7 mouse cellular contexts compared by ENCODE assay signal in genomic region chr12:111537796-111538291, GRCm38 (mm10). TPM values are rescaled to one million over a fixed set of nuclear protein-coding genes. Genes with fewer than 3 reads are reported as not detected.
A peak's percentile ranks its signal among the peaks of the same experiment; 100 is the strongest.
DNase-seq lines count a peak whose midpoint lies in the region; ATAC-seq lines count a peak whose summit lies in the region.

TSS of gene Eif5 (plus strand) at chr12:111538016.

- H3K4me1 ChIP-seq in embryonic facial prominence, embryonic 11.5 days (ENCODE audit: control insufficient read depth, insufficient read depth, low read length) = no peaks in the 10 kb centered on the region
- peaks cover 21% of the 10 kb centered on the region for H3K4me1 ChIP-seq in limb, embryonic 10.5 days
- peaks cover 37% of the 10 kb centered on the region for H3K4me1 ChIP-seq in midbrain, embryonic 13.5 days (replicated peaks)

- no peaks in the 10 kb centered on the region for H3K27me3 ChIP-seq in embryonic facial prominence, embryonic 11.5 days (ENCODE audit: control insufficient read depth, insufficient read depth, low read length)
- no peaks in the 10 kb centered on the region for H3K27me3 ChIP-seq in limb, embryonic 10.5 days (ENCODE audit: low read depth, poor library complexity, severe bottlenecking)
- no peaks in the 10 kb centered on the region for H3K27me3 ChIP-seq in midbrain, embryonic 13.5 days

- H3K36me3 ChIP-seq in embryonic facial prominence, embryonic 11.5 days (replicated peaks; ENCODE audit: control insufficient read depth, insufficient read depth, low read depth, low read length) = peaks cover 7% of the 10 kb centered on the region
- H3K36me3 ChIP-seq in limb, embryonic 10.5 days = peaks cover 44% of the 10 kb centered on the region
- H3K36me3 ChIP-seq in midbrain, embryonic 13.5 days = peaks cover 36% of the 10 kb centered on the region

- peak within 1 kb of the TSS; percentile 99 for H3K4me3 ChIP-seq in embryonic facial prominence, embryonic 11.5 days (ENCODE audit: low read depth, low read length)
- peak within 1 kb of the TSS; percentile 94 for H3K4me3 ChIP-seq in limb, embryonic 10.5 days
- H3K4me3 ChIP-seq in midbrain, embryonic 13.5 days (replicated peaks) = peak within 1 kb of the TSS; percentile 98

- under 1% methylated on average over 32 of the region's 47 CpGs for WGBS in embryonic facial prominence, embryonic 11.5 days
- under 1% methylated on average over 47 of the region's 47 CpGs for WGBS in limb, embryonic 10.5 days
- WGBS in midbrain, embryonic 13.5 days = 0% methylated on average over 41 of the region's 47 CpGs

- DNase-seq in adrenal gland, postnatal 14 days = peak; percentile 100
- DNase-seq in embryonic facial prominence, embryonic 11.5 days (ENCODE audit: low spot score) = peak; percentile 99
- DNase-seq in kidney, adult 11 months = peak; percentile 99
- peak; percentile 99 for DNase-seq in limb, embryonic 10.5 days (ENCODE audit: low spot score)
- peak; percentile 98 for DNase-seq in spleen, adult 12 weeks (ENCODE audit: low spot score)

- peak within 1 kb of the TSS; percentile 63 for H3K4me2 ChIP-seq in embryonic facial prominence, embryonic 11.5 days (ENCODE audit: low read depth, low read length)
- H3K4me2 ChIP-seq in midbrain, embryonic 13.5 days (replicated peaks) = peak within 1 kb of the TSS; percentile 85

- H3K9ac ChIP-seq in embryonic facial prominence, embryonic 11.5 days (replicated peaks; ENCODE audit: low read length) = peak within 1 kb of the TSS; percentile 99
- H3K9ac ChIP-seq in midbrain, embryonic 13.5 days (replicated peaks) = peak within 1 kb of the TSS; percentile 92

- no peaks in the 10 kb centered on the region for H3K9me3 ChIP-seq in embryonic facial prominence, embryonic 11.5 days (replicated peaks; ENCODE audit: control insufficient read depth, low read length)
- H3K9me3 ChIP-seq in limb, embryonic 10.5 days (replicated peaks) = no peaks in the 10 kb centered on the region
- no peaks in the 10 kb centered on the region for H3K9me3 ChIP-seq in midbrain, embryonic 13.5 days

- H3K27ac ChIP-seq in embryonic facial prominence, embryonic 11.5 days (replicated peaks; ENCODE audit: low read depth, low read length) = peak within 1 kb of the TSS; percentile 94
- peak within 1 kb of the TSS; percentile 99 for H3K27ac ChIP-seq in limb, embryonic 10.5 days
- peak within 1 kb of the TSS; percentile 97 for H3K27ac ChIP-seq in midbrain, embryonic 13.5 days

- ATAC-seq in embryonic facial prominence, embryonic 11.5 days (replicated peaks; ENCODE audit: insufficient number of reproducible peaks, low FRiP score, low TSS enrichment, low read depth) = peak; percentile 99
- ATAC-seq in granulocyte monocyte progenitor cell, adult 5-6 weeks (replicated peaks; ENCODE audit: poor library complexity, severe bottlenecking) = peak; percentile 84
- peak; percentile 100 for ATAC-seq in midbrain, embryonic 13.5 days

RNA-seq across cellular contexts. Expression of gene Eif5, which starts in this region (rescaled TPM):
- total RNA-seq in adrenal gland, postnatal 14 days (2021) = 334 and 370 TPM in 2 replicates
- 690 and 721 TPM in 2 replicates for polyA plus RNA-seq in embryonic facial prominence, embryonic 11.5 days (2014; fragmentation: Nextera tagmentation; extraction: Ambion mirVana)
- total RNA-seq in granulocyte monocyte progenitor cell, adult 5-6 weeks (2014; fragmentation: Nextera tagmentation) = 197 and 224 TPM in 2 replicates
- 290 and 339 TPM in 2 replicates for total RNA-seq in granulocyte monocyte progenitor cell, adult 5-6 weeks (2017)
- polyA plus RNA-seq in limb, embryonic 10.5 days (2016; fragmentation: Nextera tagmentation; extraction: Ambion mirVana) = 669 and 688 TPM in 2 replicates
- 593 and 657 TPM in 2 replicates for polyA plus RNA-seq in midbrain, embryonic 13.5 days (2015; fragmentation: Nextera tagmentation; extraction: Ambion mirVana)

Comparison
In these comparisons a context has a peak if more than half of its experiments do, and no peak if none do; other contexts are left out.
1. Peak in every context shown above with its lines: DNase-seq, ATAC-seq, H3K4me3 ChIP-seq and H3K27ac ChIP-seq.